Mouse (Mus musculus): ENCODE results near the gene Akr1c14. TPM values are rescaled to one million over a fixed set of nuclear protein-coding genes. Genes with fewer than 3 reads are reported as not detected.
"Not testable (repeated sequence)": the region's sequence is repeated elsewhere in the genome, so short reads cannot be mapped to it uniquely, and the experiment has no call there.

Akr1c14 gene
- polyA plus RNA-seq, 1 experiment from 2014 or later: 2.3 TPM

- H3K27me3 ChIP-seq (ENCODE audit: control insufficient read depth, insufficient read depth, low read length): no peaks in the 10 kb centered on the region
- no peak overlapping the region for H3K27ac ChIP-seq (ENCODE audit: low read depth, low read length)
- H3K36me3 ChIP-seq (ENCODE audit: control insufficient read depth, insufficient read depth, low read length): no peaks in the 10 kb centered on the region
- ATAC-seq (replicated peaks; ENCODE audit: insufficient number of reproducible peaks, low FRiP score, low TSS enrichment): no peak
- no peak overlapping the region for H3K4me2 ChIP-seq
- H3K9ac ChIP-seq (ENCODE audit: low read depth, low read length): no peak overlapping the region
- no peaks in the 10 kb centered on the region for H3K9me3 ChIP-seq (replicated peaks; ENCODE audit: control insufficient read depth, low read length)
- no peak overlapping the region for H3K4me3 ChIP-seq (ENCODE audit: low read depth, low read length)
- H3K4me1 ChIP-seq (ENCODE audit: control insufficient read depth, insufficient read depth, low read length): no peaks in the 10 kb centered on the region
These were observed 52.9 kb downstream of the Akr1c14 start for GRCm38 (mm10) chr13:4101691-4102090.

DNA sequence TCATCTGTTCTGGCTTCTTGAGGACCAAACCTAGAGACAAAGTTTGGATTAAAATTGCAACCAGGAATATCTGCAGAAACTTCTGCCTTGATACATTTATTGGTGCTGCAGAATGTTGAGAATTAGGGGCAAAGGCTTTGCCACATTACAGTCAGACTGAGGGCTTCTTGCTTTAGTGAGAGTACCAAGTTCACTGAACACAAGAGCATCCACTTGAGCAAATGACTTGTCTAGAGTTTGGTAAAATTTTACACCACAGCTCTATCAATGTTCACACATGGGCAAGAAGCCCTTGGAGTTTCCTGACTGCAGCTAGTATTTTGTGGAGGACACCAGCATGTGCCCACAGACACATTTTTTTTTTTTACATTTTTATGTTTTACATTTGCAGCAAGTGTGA, 53.9 kb downstream of the Akr1c14 start:
- Histone ChIP-seq H3K9me3 (replicated peaks; ENCODE audit: control insufficient read depth, low read length) (no peaks in the 10 kb centered on the region), H3K4me3 (ENCODE audit: low read depth, low read length) (no peak overlapping the region), H3K4me2 (no peak overlapping the region), H3K27ac (ENCODE audit: low read depth, low read length) (no peak overlapping the region), H3K36me3 (ENCODE audit: control insufficient read depth, insufficient read depth, low read length) (no peaks in the 10 kb centered on the region), H3K27me3 (ENCODE audit: control insufficient read depth, insufficient read depth, low read length) (no peaks in the 10 kb centered on the region), H3K4me1 (ENCODE audit: control insufficient read depth, insufficient read depth, low read length) (no peaks in the 10 kb centered on the region), H3K9ac (ENCODE audit: low read depth, low read length) (no peak overlapping the region)
- no peak for ATAC-seq (replicated peaks; ENCODE audit: insufficient number of reproducible peaks, low FRiP score, low TSS enrichment)

DNA sequence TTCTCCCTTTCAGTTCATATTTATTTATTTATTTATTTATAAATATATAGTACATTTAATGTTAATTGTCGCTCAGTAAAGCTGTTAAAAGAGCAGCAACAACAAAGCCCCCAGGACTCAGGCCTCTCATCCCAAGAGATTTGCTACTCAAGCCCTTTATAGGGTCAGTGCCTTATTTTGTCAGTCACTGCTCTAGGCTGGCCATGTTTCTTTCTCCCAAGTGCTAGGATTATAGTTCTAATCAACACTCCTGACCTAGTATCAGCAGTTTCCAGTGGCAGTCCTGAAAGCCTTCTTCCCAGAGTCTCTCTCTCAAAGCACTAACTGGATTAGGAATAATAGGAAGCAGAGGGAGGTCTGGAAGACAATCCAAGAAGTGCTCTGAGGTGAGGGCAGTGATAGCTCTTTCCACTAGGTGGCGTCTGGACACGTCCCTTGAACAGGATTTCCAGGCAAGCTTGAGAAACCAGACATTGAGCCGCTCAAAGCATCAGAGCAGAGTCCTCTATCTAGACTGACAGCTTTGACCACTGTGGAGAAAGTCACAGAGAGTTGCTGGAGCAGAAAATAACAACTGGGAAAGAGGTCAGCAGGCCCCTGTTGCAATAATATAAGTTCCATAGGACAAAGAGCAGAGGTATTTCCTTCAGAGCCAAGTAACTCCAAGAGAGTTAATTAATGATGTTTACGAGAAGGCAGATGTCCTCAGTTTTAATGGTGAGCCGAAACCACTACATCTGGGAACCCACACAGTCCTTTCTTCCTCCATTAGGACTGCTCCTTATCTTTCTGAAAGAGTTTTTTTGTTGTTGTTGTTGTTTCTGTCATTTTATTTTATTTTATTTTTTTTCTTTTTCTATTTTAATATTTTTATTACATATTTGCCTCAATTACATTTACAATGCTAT, 61.7 kb downstream of the Akr1c14 start:
- no peak overlapping the region for H3K9ac ChIP-seq (ENCODE audit: low read depth, low read length)
- H3K36me3 ChIP-seq (ENCODE audit: control insufficient read depth, insufficient read depth, low read length): no peaks in the 10 kb centered on the region
- no peak overlapping the region for H3K27ac ChIP-seq (ENCODE audit: low read depth, low read length)
- H3K4me2 ChIP-seq: no peak overlapping the region
- H3K4me3 ChIP-seq (ENCODE audit: low read depth, low read length): no peak overlapping the region
- H3K9me3 ChIP-seq (replicated peaks; ENCODE audit: control insufficient read depth, low read length): no peaks in the 10 kb centered on the region
- ATAC-seq (replicated peaks; ENCODE audit: insufficient number of reproducible peaks, low FRiP score, low TSS enrichment): peak; percentile 61; the same call in 1 of the 2 replicates
- WGBS (ENCODE audit: insufficient replicate concordance): 33% methylated on average over 6 of the region's 6 CpGs
- H3K4me1 ChIP-seq (ENCODE audit: control insufficient read depth, insufficient read depth, low read length): no peaks in the 10 kb centered on the region
- H3K27me3 ChIP-seq (ENCODE audit: control insufficient read depth, insufficient read depth, low read length): no peaks in the 10 kb centered on the region

DNA sequence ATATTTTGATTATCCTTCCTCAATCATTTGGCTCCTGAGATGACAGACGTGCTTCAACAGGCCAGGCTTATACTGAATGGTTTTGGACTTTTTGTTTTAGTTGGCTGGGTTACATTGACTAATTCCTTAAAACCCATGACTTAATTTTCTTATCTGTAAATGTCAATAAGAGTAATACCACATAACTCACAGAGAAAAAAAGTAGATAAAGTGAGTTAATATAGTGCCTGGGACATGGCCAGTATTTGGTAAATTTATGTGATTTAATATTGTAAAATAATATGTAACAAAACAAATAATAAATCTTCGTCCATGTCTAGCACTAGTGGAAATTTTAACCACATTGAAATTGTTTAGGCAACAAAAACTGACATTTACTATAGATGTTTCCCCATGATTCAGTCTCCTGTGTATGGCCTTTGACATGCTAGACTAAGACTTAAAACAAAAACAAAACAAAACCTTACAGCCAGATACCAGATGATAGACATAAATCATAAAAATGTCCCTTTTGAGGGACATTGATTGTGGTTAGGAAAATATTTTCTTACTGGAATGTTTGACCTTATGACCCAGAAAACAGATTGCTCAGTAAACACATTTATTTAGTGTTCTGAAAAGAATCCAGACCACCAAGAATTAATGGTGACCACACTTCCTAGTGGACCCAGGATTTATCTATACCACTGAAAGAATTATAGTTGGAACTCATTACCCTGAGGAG, 70.5 kb downstream of the Akr1c14 start:
- no peak for ATAC-seq (replicated peaks; ENCODE audit: insufficient number of reproducible peaks, low FRiP score, low TSS enrichment)
- WGBS (ENCODE audit: insufficient replicate concordance): 60% methylated on average over 2 of the region's 2 CpGs
- no peaks in the 10 kb centered on the region for H3K27me3 ChIP-seq (ENCODE audit: control insufficient read depth, insufficient read depth, low read length)

DNA sequence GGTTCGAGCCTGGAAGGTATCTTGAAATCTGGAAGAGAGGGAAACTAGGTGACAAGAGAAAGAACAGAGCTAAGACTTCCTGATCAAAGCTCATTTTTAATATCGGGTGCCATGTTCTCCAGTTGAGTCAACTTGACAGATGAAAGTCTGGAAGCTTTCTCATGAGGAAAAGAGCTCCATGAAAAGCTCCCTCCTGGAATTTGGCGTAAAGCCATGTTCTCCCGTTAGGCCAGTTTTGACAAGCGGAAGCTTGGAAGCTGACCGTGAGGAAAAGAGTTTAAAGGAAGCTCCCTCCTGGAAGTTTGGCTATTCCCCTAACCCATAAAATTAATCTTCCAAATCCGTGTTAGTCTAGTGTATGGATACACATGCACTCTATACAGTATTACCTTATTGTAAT, 74.3 kb downstream of the Akr1c14 start:
- Histone ChIP-seq H3K27ac (ENCODE audit: low read depth, low read length) (no peak overlapping the region), H3K9me3 (replicated peaks; ENCODE audit: control insufficient read depth, low read length) (no peaks in the 10 kb centered on the region), H3K9ac (ENCODE audit: low read depth, low read length) (no peak overlapping the region), H3K4me2 (no peak overlapping the region), H3K4me3 (ENCODE audit: low read depth, low read length) (no peak overlapping the region), H3K27me3 (ENCODE audit: control insufficient read depth, insufficient read depth, low read length) (no peaks in the 10 kb centered on the region), H3K4me1 (ENCODE audit: control insufficient read depth, insufficient read depth, low read length) (no peaks in the 10 kb centered on the region), H3K36me3 (ENCODE audit: control insufficient read depth, insufficient read depth, low read length) (no peaks in the 10 kb centered on the region)
- ATAC-seq (replicated peaks; ENCODE audit: insufficient number of reproducible peaks, low FRiP score, low TSS enrichment): no peak
- WGBS (ENCODE audit: insufficient replicate concordance): 80% methylated on average over 7 of the region's 7 CpGs

More for the DNA sequence above, 70.5 kb downstream of the Akr1c14 start:
- Histone ChIP-seq H3K4me2 (no peak overlapping the region), H3K9me3 (replicated peaks; ENCODE audit: control insufficient read depth, low read length) (no peaks in the 10 kb centered on the region), H3K4me3 (ENCODE audit: low read depth, low read length) (no peak overlapping the region), H3K36me3 (ENCODE audit: control insufficient read depth, insufficient read depth, low read length) (no peaks in the 10 kb centered on the region), H3K27ac (ENCODE audit: low read depth, low read length) (no peak overlapping the region), H3K9ac (ENCODE audit: low read depth, low read length) (no peak overlapping the region), H3K4me1 (ENCODE audit: control insufficient read depth, insufficient read depth, low read length) (no peaks in the 10 kb centered on the region)

GRCm38 (mm10) chr13:4124471-4124870, 75.7 kb downstream of the Akr1c14 start:
- not testable (repeated sequence) for H3K4me2 ChIP-seq; H3K36me3 ChIP-seq (ENCODE audit: control insufficient read depth, insufficient read depth, low read length); H3K27me3 ChIP-seq (ENCODE audit: control insufficient read depth, insufficient read depth, low read length); H3K4me3 ChIP-seq (ENCODE audit: low read depth, low read length); ATAC-seq (replicated peaks; ENCODE audit: insufficient number of reproducible peaks, low FRiP score, low TSS enrichment); H3K9me3 ChIP-seq (replicated peaks; ENCODE audit: control insufficient read depth, low read length); H3K4me1 ChIP-seq (ENCODE audit: control insufficient read depth, insufficient read depth, low read length); H3K27ac ChIP-seq (ENCODE audit: low read depth, low read length); H3K9ac ChIP-seq (ENCODE audit: low read depth, low read length)
- WGBS (ENCODE audit: insufficient replicate concordance): 85% methylated on average over 6 of the region's 6 CpGs

GRCm38 (mm10) chr13:4125846-4126245, 77.0 kb downstream of the Akr1c14 start:
- 89% methylated on average over 1 of the region's 1 CpGs for WGBS (ENCODE audit: insufficient replicate concordance)
- not testable (repeated sequence) for H3K36me3 ChIP-seq (ENCODE audit: control insufficient read depth, insufficient read depth, low read length); H3K27me3 ChIP-seq (ENCODE audit: control insufficient read depth, insufficient read depth, low read length); H3K4me2 ChIP-seq; ATAC-seq (replicated peaks; ENCODE audit: insufficient number of reproducible peaks, low FRiP score, low TSS enrichment); H3K9me3 ChIP-seq (replicated peaks; ENCODE audit: control insufficient read depth, low read length); H3K27ac ChIP-seq (ENCODE audit: low read depth, low read length); H3K4me3 ChIP-seq (ENCODE audit: low read depth, low read length); H3K9ac ChIP-seq (ENCODE audit: low read depth, low read length); H3K4me1 ChIP-seq (ENCODE audit: control insufficient read depth, insufficient read depth, low read length)

- H3K4me1 ChIP-seq (ENCODE audit: control insufficient read depth, insufficient read depth, low read length): no peaks in the 10 kb centered on the region
- H3K27ac ChIP-seq (ENCODE audit: low read depth, low read length): no peak overlapping the region
- H3K9me3 ChIP-seq (replicated peaks; ENCODE audit: control insufficient read depth, low read length): no peaks in the 10 kb centered on the region
- no peak overlapping the region for H3K4me2 ChIP-seq
- no peak for ATAC-seq (replicated peaks; ENCODE audit: insufficient number of reproducible peaks, low FRiP score, low TSS enrichment)
- H3K36me3 ChIP-seq (ENCODE audit: control insufficient read depth, insufficient read depth, low read length): no peaks in the 10 kb centered on the region
- no peaks in the 10 kb centered on the region for H3K27me3 ChIP-seq (ENCODE audit: control insufficient read depth, insufficient read depth, low read length)
- 32% methylated on average over 5 of the region's 5 CpGs for WGBS (ENCODE audit: insufficient replicate concordance)
- H3K9ac ChIP-seq (ENCODE audit: low read depth, low read length): no peak overlapping the region
- H3K4me3 ChIP-seq (ENCODE audit: low read depth, low read length): no peak overlapping the region
These were observed 80.3 kb downstream of the Akr1c14 start for GRCm38 (mm10) chr13:4129100-4129499.
